Mouse (Mus musculus): ENCODE data around the gene Nme7. TPM values are rescaled to one million over a fixed set of nuclear protein-coding genes. Genes with fewer than 3 reads are reported as not detected.
A peak's percentile ranks its signal among the peaks of the same experiment; 100 is the strongest.

Nme7 gene
- total and polyA plus RNA-seq, 3 experiments, result 2.1 to 3.7 (median 3.6) TPM

DNA sequence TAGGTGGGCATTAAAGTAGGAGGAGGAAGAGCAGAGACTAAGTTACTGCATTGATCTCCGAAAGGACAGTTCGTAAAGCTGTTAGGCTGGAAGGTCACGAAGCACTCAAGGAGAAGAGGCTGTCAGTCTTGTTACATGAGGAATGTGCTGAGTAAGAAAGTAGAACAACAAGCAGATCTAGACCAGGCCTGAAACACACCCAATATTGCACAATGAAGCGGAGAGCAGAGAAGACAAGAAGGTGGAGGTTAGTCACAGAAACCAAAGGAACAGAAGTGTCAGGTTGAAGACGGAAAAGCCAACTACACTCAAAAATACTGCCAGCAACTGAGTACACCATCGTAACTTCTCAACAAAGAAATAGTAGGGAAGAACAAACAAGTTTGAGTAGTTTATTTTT, 9.8 kb upstream of the Nme7 start:
- Histone ChIP-seq H3K27me3 (ENCODE audit: control insufficient read depth, insufficient read depth, low read length) (no peaks in the 10 kb centered on the region), H3K4me1 (ENCODE audit: control insufficient read depth, insufficient read depth, low read length) (no peaks in the 10 kb centered on the region), H3K4me3 (no peak overlapping the region), H3K9ac (ENCODE audit: low read depth, low read length) (no peak overlapping the region), H3K36me3 (ENCODE audit: control insufficient read depth, insufficient read depth, low read length) (no peaks in the 10 kb centered on the region; the same call in 1 of the 2 replicates), H3K79me2 (replicated peaks; ENCODE audit: control insufficient read depth, insufficient read depth, low read length) (no peaks in the 10 kb centered on the region), H3K27ac (no peak overlapping the region)
- WGBS, result 92% methylated on average over 6 of the region's 6 CpGs
- intact Hi-C loops (cut with DNase I), result no loop called here
- DNase-seq, result no peak
- no peak for TF ChIP-seq POLR2A (IDR thresholded peaks at IDR 0.05; ENCODE audit: insufficient read depth, low read depth, low read length)
- TF ChIP-seq EP300 (IDR thresholded peaks at IDR 0.05; ENCODE audit: insufficient read depth, low read depth, low read length), result no peak
- TF ChIP-seq CTCF (IDR thresholded peaks at IDR 0.05), result no peak

GRCm38 (mm10) chr1:164296473-164296872, 7.4 kb upstream of the Nme7 start:
- no peaks in the 10 kb centered on the region for H3K27me3 ChIP-seq (ENCODE audit: control insufficient read depth, insufficient read depth, low read length)
- no peaks in the 10 kb centered on the region for H3K79me2 ChIP-seq (replicated peaks; ENCODE audit: control insufficient read depth, insufficient read depth, low read length)
- no peak overlapping the region for H3K9ac ChIP-seq (ENCODE audit: low read depth, low read length)
- TF ChIP-seq POLR2A (IDR thresholded peaks at IDR 0.05; ENCODE audit: insufficient read depth, low read depth, low read length) (no peak), CTCF (IDR thresholded peaks at IDR 0.05) (no peak), EP300 (IDR thresholded peaks at IDR 0.05; ENCODE audit: insufficient read depth, low read depth, low read length) (no peak)
- intact Hi-C loops (cut with DNase I), result no loop called here
- peaks cover 1% of the 10 kb centered on the region; the same call in 1 of the 2 replicates for H3K36me3 ChIP-seq (ENCODE audit: control insufficient read depth, insufficient read depth, low read length)
- DNase-seq, result no peak
- H3K27ac ChIP-seq, result no peak overlapping the region
- H3K4me3 ChIP-seq, result no peak overlapping the region
- H3K4me1 ChIP-seq (ENCODE audit: control insufficient read depth, insufficient read depth, low read length), result no peaks in the 10 kb centered on the region
- WGBS, result over 99% methylated on average over 4 of the region's 5 CpGs

DNA sequence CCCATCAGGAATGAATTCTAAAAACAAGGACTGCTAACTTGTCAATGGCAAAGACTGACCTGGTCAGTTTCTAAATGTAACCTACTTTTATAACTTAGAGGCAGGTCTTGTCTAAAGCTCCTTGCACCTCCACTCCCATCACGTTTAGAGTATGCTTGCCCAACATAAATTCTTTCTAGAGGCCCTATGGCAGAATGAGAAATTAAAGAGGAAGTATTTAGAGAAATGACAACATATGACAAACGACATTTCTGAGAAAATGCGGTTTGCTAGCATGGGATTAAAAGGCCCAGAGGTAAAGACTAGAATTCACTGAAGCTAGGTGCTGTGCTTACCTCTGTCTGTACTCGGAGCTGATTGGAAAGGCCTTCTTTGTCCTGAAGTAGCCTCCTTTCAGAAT, 2.0 kb upstream of the Nme7 start:
- Histone ChIP-seq H3K27ac (no peak overlapping the region), H3K36me3 (ENCODE audit: control insufficient read depth, insufficient read depth, low read length) (peaks cover 6% of the 10 kb centered on the region), H3K4me3 (no peak overlapping the region), H3K4me1 (ENCODE audit: control insufficient read depth, insufficient read depth, low read length) (no peaks in the 10 kb centered on the region), H3K27me3 (ENCODE audit: control insufficient read depth, insufficient read depth, low read length) (no peaks in the 10 kb centered on the region), H3K9ac (ENCODE audit: low read depth, low read length) (no peak overlapping the region), H3K79me2 (replicated peaks; ENCODE audit: control insufficient read depth, insufficient read depth, low read length) (no peaks in the 10 kb centered on the region)
- TF ChIP-seq CTCF (IDR thresholded peaks at IDR 0.05) (no peak), EP300 (IDR thresholded peaks at IDR 0.05; ENCODE audit: insufficient read depth, low read depth, low read length) (no peak), POLR2A (IDR thresholded peaks at IDR 0.05; ENCODE audit: insufficient read depth, low read depth, low read length) (no peak)
- 89% methylated on average over 4 of the region's 4 CpGs for WGBS
- intact Hi-C loops (cut with DNase I), result no loop called here
- DNase-seq, result no peak

DNA sequence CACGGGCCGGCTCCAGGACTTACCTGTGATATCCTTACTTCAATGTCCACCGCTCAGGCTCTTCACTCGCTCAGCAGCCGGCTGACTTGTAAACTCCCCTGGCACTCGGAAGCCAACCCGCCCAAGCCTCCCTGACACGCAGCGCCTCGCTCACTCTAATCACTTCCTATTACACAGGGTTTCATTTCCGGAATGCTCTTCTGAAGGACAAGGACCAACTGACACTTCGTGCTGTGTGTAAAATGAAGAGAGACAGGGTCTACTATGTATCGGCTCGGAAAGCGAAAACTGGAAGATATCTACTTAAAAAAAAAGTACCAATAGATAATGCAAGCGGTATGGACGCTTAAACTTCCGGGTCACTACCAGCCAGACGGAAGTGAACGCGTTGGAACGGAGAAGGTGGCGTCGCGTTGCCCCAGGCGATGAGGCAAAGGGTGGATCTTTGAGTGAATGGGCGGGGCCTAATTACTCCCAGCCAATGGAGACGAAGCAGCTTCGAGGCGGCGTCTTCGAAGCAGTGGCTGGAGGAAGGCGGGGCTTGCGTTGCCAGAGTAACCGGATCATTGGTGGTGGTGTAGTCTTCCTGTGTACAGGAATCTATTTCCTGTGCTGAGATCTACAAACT, 3.3 kb downstream of the Nme7 start, which contains the start of gene Blzf1:
Blzf1 (minus strand) TSS at position 366 of the 628 bp plus-strand sequence.
- peak within 1 kb of the TSS; percentile 69 for H3K9ac ChIP-seq (ENCODE audit: low read depth, low read length)
- peaks cover 2% of the 10 kb centered on the region for H3K36me3 ChIP-seq (ENCODE audit: control insufficient read depth, insufficient read depth, low read length)
- H3K79me2 ChIP-seq (replicated peaks; ENCODE audit: control insufficient read depth, insufficient read depth, low read length), result no peaks in the 10 kb centered on the region
- H3K4me1 ChIP-seq (ENCODE audit: control insufficient read depth, insufficient read depth, low read length), result no peaks in the 10 kb centered on the region
- TF ChIP-seq EP300 (IDR thresholded peaks at IDR 0.05; ENCODE audit: insufficient read depth, low read depth, low read length), result no peak
- no peak for TF ChIP-seq CTCF (IDR thresholded peaks at IDR 0.05)
- TF ChIP-seq POLR2A (IDR thresholded peaks at IDR 0.05; ENCODE audit: insufficient read depth, low read depth, low read length), result peak; percentile 33; the same call in 1 of the 2 replicates
- H3K27me3 ChIP-seq (ENCODE audit: control insufficient read depth, insufficient read depth, low read length), result no peaks in the 10 kb centered on the region
- WGBS, result under 1% methylated on average over 35 of the region's 35 CpGs
- intact Hi-C loops (cut with DNase I), result loop anchor here (1.0 to 5.0 kb wide), 3 partner anchors 32 to 315 kb away; partner anchors contain the start of genes BC055324, Ccdc181, Mettl18 and Slc19a2
- peak; percentile 94 to 95 for DNase-seq
- H3K4me3 ChIP-seq, result peak within 1 kb of the TSS; percentile 93
- peak within 1 kb of the TSS; percentile 81 for H3K27ac ChIP-seq

- no peaks in the 10 kb centered on the region for H3K4me1 ChIP-seq (ENCODE audit: control insufficient read depth, insufficient read depth, low read length)
- H3K9ac ChIP-seq (ENCODE audit: low read depth, low read length), result 0 out of 2 replicates have a peak overlapping the region, but pooled peaks have one; percentile 7
- intact Hi-C loops (cut with DNase I), result loop anchor here (1.0 to 5.0 kb wide), 3 partner anchors 33 to 316 kb away; partner anchors contain the start of genes BC055324, Ccdc181, Mettl18 and Slc19a2
- peaks cover 2% of the 10 kb centered on the region for H3K36me3 ChIP-seq (ENCODE audit: control insufficient read depth, insufficient read depth, low read length)
- no peaks in the 10 kb centered on the region for H3K79me2 ChIP-seq (replicated peaks; ENCODE audit: control insufficient read depth, insufficient read depth, low read length)
- TF ChIP-seq CTCF (IDR thresholded peaks at IDR 0.05), result no peak
- no peak for TF ChIP-seq EP300 (IDR thresholded peaks at IDR 0.05; ENCODE audit: insufficient read depth, low read depth, low read length)
- no peak for TF ChIP-seq POLR2A (IDR thresholded peaks at IDR 0.05; ENCODE audit: insufficient read depth, low read depth, low read length)
- H3K4me3 ChIP-seq, result peak overlapping the region; percentile 93
- peak overlapping the region; percentile 38 for H3K27ac ChIP-seq
- no peak for DNase-seq
- 9% methylated on average over 10 of the region's 10 CpGs for WGBS
- H3K27me3 ChIP-seq (ENCODE audit: control insufficient read depth, insufficient read depth, low read length), result no peaks in the 10 kb centered on the region
These were observed 4.0 kb downstream of the Nme7 start for GRCm38 (mm10) chr1:164307922-164308321.

DNA sequence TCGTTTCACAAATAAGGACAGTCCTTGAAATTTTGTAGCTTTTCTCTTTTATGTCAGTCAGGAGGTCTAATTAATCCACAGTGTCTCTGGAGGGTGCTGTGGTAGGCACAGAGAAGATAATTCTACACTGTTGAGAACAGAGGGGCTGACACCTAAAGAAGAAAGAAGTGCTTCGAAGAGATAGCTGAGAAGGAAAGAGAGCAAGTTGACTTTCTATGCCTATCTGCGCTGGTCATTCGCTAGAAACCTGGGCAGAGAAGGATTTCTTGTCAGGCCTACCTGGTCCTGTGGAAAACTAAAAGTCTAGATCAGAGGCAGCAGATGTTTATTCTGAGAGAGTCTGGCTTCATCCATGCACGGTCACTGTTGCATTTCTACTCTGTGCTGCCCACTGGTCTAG, 10.2 kb downstream of the Nme7 start:
- Histone ChIP-seq H3K9ac (ENCODE audit: low read depth, low read length) (no peak overlapping the region), H3K36me3 (ENCODE audit: control insufficient read depth, insufficient read depth, low read length) (no peaks in the 10 kb centered on the region), H3K79me2 (replicated peaks; ENCODE audit: control insufficient read depth, insufficient read depth, low read length) (no peaks in the 10 kb centered on the region), H3K4me1 (ENCODE audit: control insufficient read depth, insufficient read depth, low read length) (no peaks in the 10 kb centered on the region), H3K4me3 (no peak overlapping the region), H3K27me3 (ENCODE audit: control insufficient read depth, insufficient read depth, low read length) (no peaks in the 10 kb centered on the region), H3K27ac (no peak overlapping the region)
- no peak for DNase-seq
- TF ChIP-seq EP300 (IDR thresholded peaks at IDR 0.05; ENCODE audit: insufficient read depth, low read depth, low read length) (no peak), CTCF (IDR thresholded peaks at IDR 0.05) (no peak), POLR2A (IDR thresholded peaks at IDR 0.05; ENCODE audit: insufficient read depth, low read depth, low read length) (no peak)
- 91% methylated on average over 5 of the region's 5 CpGs for WGBS
- intact Hi-C loops (cut with DNase I), result no loop called here
